Mouse (Mus musculus): Measurements from ENCODE around the gene Itga5. TPM values are rescaled to one million over a fixed set of nuclear protein-coding genes. Genes with fewer than 3 reads are reported as not detected.

Itga5 gene
- polyA plus RNA-seq, 1 experiment from 2014 or later, result 5.3 TPM

DNA sequence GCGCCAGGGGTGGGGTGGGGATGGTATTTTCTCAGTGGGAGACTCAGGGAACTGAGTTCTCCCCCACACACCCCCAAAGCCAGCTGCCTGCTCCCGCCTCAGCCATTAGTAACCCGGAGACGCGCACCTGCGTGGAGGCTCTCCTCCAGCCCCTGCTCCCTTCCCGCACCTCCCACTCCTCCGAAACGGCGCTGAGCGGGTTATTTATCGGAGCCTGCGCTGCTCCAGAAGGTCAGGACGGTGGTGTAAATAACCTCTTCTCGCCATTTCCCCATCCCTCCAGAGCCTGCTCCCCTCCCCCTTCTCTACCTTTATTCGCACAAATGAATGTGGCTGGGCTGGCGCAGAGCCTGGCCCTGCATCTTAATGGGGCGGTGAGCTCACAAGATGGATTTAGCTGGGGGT is 66.5 kb downstream of the Itga5 start:
- Histone ChIP-seq H3K27ac (ENCODE audit: low read depth, low read length) (peak overlapping the region; percentile 99), H3K27me3 (replicated peaks; ENCODE audit: control insufficient read depth, insufficient read depth, low read length) (no peaks in the 10 kb centered on the region), H3K9ac (ENCODE audit: low read length) (peak overlapping the region; percentile 64), H3K36me3 (ENCODE audit: control insufficient read depth, insufficient read depth, low read length) (peaks cover 21% of the 10 kb centered on the region), H3K4me1 (ENCODE audit: control insufficient read depth, insufficient read depth, low read length) (peaks cover 81% of the 10 kb centered on the region), H3K9me3 (replicated peaks; ENCODE audit: control insufficient read depth, low read length) (no peaks in the 10 kb centered on the region), H3K4me2 (ENCODE audit: low read length) (peak overlapping the region; percentile 57), H3K4me3 (ENCODE audit: low read depth, low read length) (peak overlapping the region; percentile 25)
- DNase-seq (ENCODE audit: low spot score), result peak; percentile 95
- 1% methylated on average over 18 of the region's 18 CpGs for WGBS
- ATAC-seq, result peak; percentile 61

DNA sequence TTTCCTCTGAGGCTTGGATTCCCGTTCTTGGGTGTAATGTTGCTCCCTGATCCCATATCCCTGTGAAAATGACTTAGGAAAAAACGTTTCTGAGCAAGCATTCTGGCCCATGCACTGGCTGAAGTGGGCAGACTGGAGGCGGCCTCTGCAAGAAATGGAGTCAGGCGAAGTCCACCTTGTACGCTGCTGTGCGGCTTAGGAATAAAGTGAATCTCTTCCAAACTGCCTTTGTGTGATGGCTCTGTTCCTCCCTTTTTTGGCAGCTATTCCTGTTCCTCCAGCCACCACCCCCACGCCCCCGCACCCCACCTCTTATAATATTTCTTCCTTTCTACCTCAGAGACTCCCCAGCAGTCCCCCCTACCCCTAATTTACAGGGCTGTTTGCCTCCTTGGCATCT is 66.9 kb downstream of the Itga5 start:
- DNase-seq (ENCODE audit: low spot score), result no peak
- WGBS, result 6% methylated on average over 8 of the region's 8 CpGs
- Histone ChIP-seq H3K27ac (ENCODE audit: low read depth, low read length) (peak overlapping the region; percentile 99), H3K4me2 (ENCODE audit: low read length) (peak overlapping the region; percentile 57), H3K9ac (ENCODE audit: low read length) (peak overlapping the region; percentile 64), H3K27me3 (replicated peaks; ENCODE audit: control insufficient read depth, insufficient read depth, low read length) (no peaks in the 10 kb centered on the region), H3K36me3 (ENCODE audit: control insufficient read depth, insufficient read depth, low read length) (peaks cover 23% of the 10 kb centered on the region), H3K4me3 (ENCODE audit: low read depth, low read length) (peak overlapping the region; percentile 25; the same call in 1 of the 2 replicates), H3K4me1 (ENCODE audit: control insufficient read depth, insufficient read depth, low read length) (peaks cover 80% of the 10 kb centered on the region), H3K9me3 (replicated peaks; ENCODE audit: control insufficient read depth, low read length) (no peaks in the 10 kb centered on the region)
- peak; percentile 13 for ATAC-seq

DNA sequence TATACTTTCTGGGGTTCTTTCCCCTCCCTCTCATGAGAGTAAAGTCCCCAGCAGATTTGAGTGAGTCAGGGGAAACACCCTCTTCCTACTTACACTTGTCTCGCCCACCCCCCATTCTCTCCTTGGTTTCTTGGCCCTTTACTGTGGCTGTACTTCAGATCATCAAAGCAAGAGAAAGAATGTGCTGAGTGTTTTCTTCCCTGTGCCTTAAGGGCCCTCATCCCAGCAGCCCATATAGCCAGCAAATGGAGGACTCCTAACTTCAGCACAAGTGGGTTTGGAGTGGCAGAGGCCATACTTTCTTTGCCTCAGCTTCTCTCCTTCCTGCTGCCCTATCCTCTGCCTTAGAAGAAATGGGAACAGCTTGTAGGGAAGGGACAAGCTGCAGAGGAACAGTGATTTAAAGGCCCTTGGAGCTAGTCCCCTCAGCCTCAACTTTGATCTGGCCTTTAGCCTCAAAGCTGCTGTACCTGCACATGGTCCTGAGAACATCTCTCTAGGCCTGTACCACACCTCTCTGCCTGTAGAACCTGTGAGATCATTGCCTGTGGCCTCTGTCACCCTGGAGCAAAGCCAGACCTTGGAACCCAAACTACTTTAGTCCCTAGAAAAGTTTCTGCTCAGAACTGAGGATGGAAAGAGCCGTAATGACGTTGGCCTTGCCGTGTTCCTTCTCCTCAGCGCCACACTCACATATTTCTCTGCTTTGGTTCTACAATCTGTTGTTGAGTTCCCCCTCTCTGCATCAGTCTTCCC is 67.5 kb downstream of the Itga5 start:
- DNase-seq (ENCODE audit: low spot score), result no peak
- peaks cover 25% of the 10 kb centered on the region for H3K36me3 ChIP-seq (ENCODE audit: control insufficient read depth, insufficient read depth, low read length)
- no peak overlapping the region for H3K4me3 ChIP-seq (ENCODE audit: low read depth, low read length)
- peak overlapping the region; percentile 57 for H3K4me2 ChIP-seq (ENCODE audit: low read length)
- peaks cover 74% of the 10 kb centered on the region for H3K4me1 ChIP-seq (ENCODE audit: control insufficient read depth, insufficient read depth, low read length)
- WGBS, result 54% methylated on average over 5 of the region's 5 CpGs
- peak overlapping the region; percentile 99 for H3K27ac ChIP-seq (ENCODE audit: low read depth, low read length)
- no peaks in the 10 kb centered on the region for H3K27me3 ChIP-seq (replicated peaks; ENCODE audit: control insufficient read depth, insufficient read depth, low read length)
- peak overlapping the region; percentile 64 for H3K9ac ChIP-seq (ENCODE audit: low read length)
- ATAC-seq, result no peak
- no peaks in the 10 kb centered on the region for H3K9me3 ChIP-seq (replicated peaks; ENCODE audit: control insufficient read depth, low read length)

DNA sequence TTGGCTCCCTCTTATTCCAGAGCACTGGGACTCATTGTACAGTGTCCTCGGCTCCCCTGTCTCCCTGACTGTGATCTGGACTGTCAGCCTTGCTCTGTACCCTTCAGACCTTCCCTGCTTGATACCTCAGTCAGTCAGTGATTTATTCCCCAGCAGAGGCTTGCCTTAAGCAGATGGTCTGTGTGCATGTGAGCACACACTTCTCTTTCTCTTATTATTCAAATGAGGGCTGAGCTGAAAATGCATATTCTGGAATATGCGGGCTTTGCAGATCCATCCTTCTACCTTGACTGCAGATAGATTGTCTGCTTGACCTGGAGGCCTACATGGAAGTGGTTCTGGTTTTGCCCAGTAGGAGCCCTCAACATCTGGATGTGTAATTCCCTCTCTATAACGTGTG is 68.5 kb downstream of the Itga5 start:
- DNase-seq (ENCODE audit: low spot score) (peak; percentile 50), ATAC-seq (no peak)
- WGBS, result 56% methylated on average over 3 of the region's 3 CpGs
- H3K9ac ChIP-seq (ENCODE audit: low read length), result peak overlapping the region; percentile 25; the same call in 1 of the 2 replicates
- H3K4me1 ChIP-seq (ENCODE audit: control insufficient read depth, insufficient read depth, low read length), result peaks cover 68% of the 10 kb centered on the region
- no peak overlapping the region for H3K4me3 ChIP-seq (ENCODE audit: low read depth, low read length)
- peak overlapping the region; percentile 99 for H3K27ac ChIP-seq (ENCODE audit: low read depth, low read length)
- H3K4me2 ChIP-seq (ENCODE audit: low read length), result no peak overlapping the region
- no peaks in the 10 kb centered on the region for H3K9me3 ChIP-seq (replicated peaks; ENCODE audit: control insufficient read depth, low read length)
- no peaks in the 10 kb centered on the region for H3K27me3 ChIP-seq (replicated peaks; ENCODE audit: control insufficient read depth, insufficient read depth, low read length)
- peaks cover 32% of the 10 kb centered on the region for H3K36me3 ChIP-seq (ENCODE audit: control insufficient read depth, insufficient read depth, low read length)

DNA sequence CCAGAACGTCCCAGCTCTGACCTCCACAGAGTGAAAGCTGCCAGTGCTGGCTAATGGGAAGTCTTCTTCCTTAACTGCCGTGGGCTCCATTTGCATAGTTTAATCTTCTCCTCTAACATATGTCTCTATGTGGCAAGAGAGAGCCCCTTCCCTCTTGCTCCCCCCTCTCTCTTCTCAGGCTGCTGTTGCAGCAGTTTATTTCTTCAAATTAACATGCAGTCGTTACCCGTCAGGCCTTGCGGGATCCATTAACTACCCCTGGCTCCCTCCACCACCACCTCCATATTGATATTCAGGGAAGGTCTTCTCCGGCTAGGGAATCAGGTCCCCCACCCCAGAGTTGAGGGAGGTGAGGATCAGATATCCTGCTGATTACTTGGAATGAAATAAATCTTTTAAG is 69.2 kb downstream of the Itga5 start:
- Histone ChIP-seq H3K27ac (ENCODE audit: low read depth, low read length) (peak overlapping the region; percentile 99), H3K4me3 (ENCODE audit: low read depth, low read length) (no peak overlapping the region), H3K36me3 (ENCODE audit: control insufficient read depth, insufficient read depth, low read length) (peaks cover 38% of the 10 kb centered on the region), H3K9ac (ENCODE audit: low read length) (peak overlapping the region; percentile 25), H3K27me3 (replicated peaks; ENCODE audit: control insufficient read depth, insufficient read depth, low read length) (no peaks in the 10 kb centered on the region), H3K4me2 (ENCODE audit: low read length) (no peak overlapping the region), H3K4me1 (ENCODE audit: control insufficient read depth, insufficient read depth, low read length) (peaks cover 61% of the 10 kb centered on the region), H3K9me3 (replicated peaks; ENCODE audit: control insufficient read depth, low read length) (no peaks in the 10 kb centered on the region)
- 44% methylated on average over 6 of the region's 6 CpGs for WGBS
- ATAC-seq (no peak; the same call in 1 of the 2 replicates), DNase-seq (ENCODE audit: low spot score) (peak; percentile 53)

DNA sequence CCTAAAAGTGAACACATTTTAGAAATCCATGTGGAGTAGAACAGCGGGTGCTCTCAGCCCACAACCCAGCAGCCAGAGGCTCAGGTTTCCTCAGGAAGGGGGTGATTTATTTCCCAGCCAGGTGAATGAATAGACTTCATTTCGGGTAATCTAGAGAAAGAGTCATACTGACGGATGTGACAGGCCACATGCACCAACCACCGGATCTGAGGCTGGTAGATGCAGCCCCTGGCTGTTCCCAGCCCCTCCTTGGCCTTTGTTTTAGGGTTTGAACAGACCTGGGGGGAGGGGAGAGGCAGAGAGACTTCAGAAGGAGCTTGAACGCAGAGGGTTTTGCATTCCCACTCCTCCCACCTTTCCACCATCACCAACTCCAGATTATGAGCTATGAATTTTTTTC is 70.7 kb downstream of the Itga5 start:
- peaks cover 53% of the 10 kb centered on the region for H3K36me3 ChIP-seq (ENCODE audit: control insufficient read depth, insufficient read depth, low read length)
- H3K27me3 ChIP-seq (replicated peaks; ENCODE audit: control insufficient read depth, insufficient read depth, low read length), result no peaks in the 10 kb centered on the region
- no peak for ATAC-seq
- H3K27ac ChIP-seq (ENCODE audit: low read depth, low read length), result peak overlapping the region; percentile 99; the same call in 1 of the 2 replicates
- no peaks in the 10 kb centered on the region for H3K9me3 ChIP-seq (replicated peaks; ENCODE audit: control insufficient read depth, low read length)
- 0 out of 2 replicates have a peak overlapping the region, but pooled peaks have one; percentile 5 for H3K9ac ChIP-seq (ENCODE audit: low read length)
- WGBS, result 6% methylated on average over 5 of the region's 5 CpGs
- H3K4me3 ChIP-seq (ENCODE audit: low read depth, low read length), result no peak overlapping the region
- no peak for DNase-seq (ENCODE audit: low spot score)
- H3K4me1 ChIP-seq (ENCODE audit: control insufficient read depth, insufficient read depth, low read length), result peaks cover 47% of the 10 kb centered on the region
- H3K4me2 ChIP-seq (ENCODE audit: low read length), result no peak overlapping the region

DNA sequence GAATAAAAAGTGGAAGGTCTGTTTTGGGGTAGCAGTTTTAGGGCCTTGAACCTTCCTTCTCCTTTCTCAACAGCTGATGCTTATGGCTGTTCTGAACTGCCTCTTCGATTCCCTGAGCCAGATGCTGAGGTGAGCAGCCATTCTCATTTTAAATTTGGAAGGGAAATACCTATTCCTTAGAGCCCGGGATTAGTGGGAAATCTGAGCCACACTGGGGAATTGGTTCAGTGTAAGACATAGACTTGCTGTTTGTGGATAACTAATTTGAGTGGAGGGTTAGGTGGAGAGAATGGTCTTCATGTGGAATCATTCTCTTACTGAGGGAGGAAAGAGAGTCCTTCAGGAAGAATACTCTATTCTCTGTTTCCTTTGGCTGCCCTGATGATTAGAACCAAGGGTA is 71.9 kb downstream of the Itga5 start:
- no peak for ATAC-seq
- H3K36me3 ChIP-seq (ENCODE audit: control insufficient read depth, insufficient read depth, low read length), result peaks cover 56% of the 10 kb centered on the region
- H3K9me3 ChIP-seq (replicated peaks; ENCODE audit: control insufficient read depth, low read length), result no peaks in the 10 kb centered on the region
- no peak overlapping the region for H3K9ac ChIP-seq (ENCODE audit: low read length)
- WGBS, result 88% methylated on average over 2 of the region's 2 CpGs
- no peak overlapping the region for H3K4me3 ChIP-seq (ENCODE audit: low read depth, low read length)
- H3K4me1 ChIP-seq (ENCODE audit: control insufficient read depth, insufficient read depth, low read length), result peaks cover 36% of the 10 kb centered on the region
- no peak overlapping the region for H3K4me2 ChIP-seq (ENCODE audit: low read length)
- no peak for DNase-seq (ENCODE audit: low spot score)
- no peaks in the 10 kb centered on the region for H3K27me3 ChIP-seq (replicated peaks; ENCODE audit: control insufficient read depth, insufficient read depth, low read length)
- H3K27ac ChIP-seq (ENCODE audit: low read depth, low read length), result no peak overlapping the region

Small RNA genes lying within 50 kb of the gene (microRNA-seq; reads per million reads assigned to microRNA genes)
- not detected for gene Mir6963

Other genes starting within 250 kb of the Itga5 start
- 25.3 and 26.5 TPM in 2 replicates for gene Smug1, start 199.7 kb downstream of the Itga5 start, polyA plus RNA-seq (2014; fragmentation: Nextera tagmentation; extraction: Ambion mirVana)
- gene Cbx5, start 126.9 kb downstream of the Itga5 start, polyA plus RNA-seq (2014; fragmentation: Nextera tagmentation; extraction: Ambion mirVana), result 154 and 164 TPM in 2 replicates
- gene Hnrnpa1, start 126.3 kb downstream of the Itga5 start, polyA plus RNA-seq (2014; fragmentation: Nextera tagmentation; extraction: Ambion mirVana), result 790 and 857 TPM in 2 replicates
- gene Nfe2, start 108.4 kb downstream of the Itga5 start, polyA plus RNA-seq (2014; fragmentation: Nextera tagmentation; extraction: Ambion mirVana), result 0.42 and 1.1 TPM in 2 replicates
- 261 and 271 TPM in 2 replicates for gene Copz1, start 94.0 kb downstream of the Itga5 start, polyA plus RNA-seq (2014; fragmentation: Nextera tagmentation; extraction: Ambion mirVana)
- gene Gpr84, start 56.2 kb downstream of the Itga5 start, polyA plus RNA-seq (2014; fragmentation: Nextera tagmentation; extraction: Ambion mirVana), result 0.39 and 0.47 TPM in 2 replicates
- 11.7 and 13.9 TPM in 2 replicates for gene Zfp385a, start 26.7 kb downstream of the Itga5 start, polyA plus RNA-seq (2014; fragmentation: Nextera tagmentation; extraction: Ambion mirVana)
- not detected in 2 replicates for gene Gtsf1, start 63.7 kb upstream of the Itga5 start, polyA plus RNA-seq (2014; fragmentation: Nextera tagmentation; extraction: Ambion mirVana)
- not detected in 2 replicates for gene Gtsf2, start 81.7 kb upstream of the Itga5 start, polyA plus RNA-seq (2014; fragmentation: Nextera tagmentation; extraction: Ambion mirVana)
- 1.9 and 2.3 TPM in 2 replicates for gene Nckap1l, start 87.0 kb upstream of the Itga5 start, polyA plus RNA-seq (2014; fragmentation: Nextera tagmentation; extraction: Ambion mirVana)
- 61.1 and 61.5 TPM in 2 replicates for gene Pde1b, start 136.3 kb upstream of the Itga5 start, polyA plus RNA-seq (2014; fragmentation: Nextera tagmentation; extraction: Ambion mirVana)
- 99.9 and 107 TPM in 2 replicates for gene Ppp1r1a, start 171.2 kb upstream of the Itga5 start, polyA plus RNA-seq (2014; fragmentation: Nextera tagmentation; extraction: Ambion mirVana)
- gene Glycam1, start 198.3 kb upstream of the Itga5 start, polyA plus RNA-seq (2014; fragmentation: Nextera tagmentation; extraction: Ambion mirVana), result not detected in 2 replicates

Data from forebrain, embryonic 14.5 days (tissue).